In genomic region chr15:12093026-12093960, GRCm38 (mm10) we compare ENCODE assay signal across 8 mouse cellular contexts. TPM values are rescaled to one million over a fixed set of nuclear protein-coding genes. Genes with fewer than 3 reads are reported as not detected.
DNase-seq lines count a peak whose midpoint lies in the region; ATAC-seq and TF ChIP-seq lines count a peak whose summit lies in the region.

No protein-coding gene starts in this region.

- peaks cover 10% of the 10 kb centered on the region for H3K4me1 ChIP-seq in forebrain, postnatal 0 days (ENCODE audit: insufficient read depth)
- peaks cover 21% of the 10 kb centered on the region for H3K4me1 ChIP-seq in limb, embryonic 13.5 days

- H3K36me3 ChIP-seq in forebrain, postnatal 0 days (ENCODE audit: insufficient read depth): no peaks in the 10 kb centered on the region
- H3K36me3 ChIP-seq in limb, embryonic 13.5 days: no peaks in the 10 kb centered on the region

- H3K27me3 ChIP-seq in forebrain, postnatal 0 days (ENCODE audit: insufficient read depth, low read length): no peaks in the 10 kb centered on the region
- no peaks in the 10 kb centered on the region for H3K27me3 ChIP-seq in limb, embryonic 13.5 days

- H3K9ac ChIP-seq in forebrain, postnatal 0 days: peak overlapping the region; percentile 50
- no peak overlapping the region for H3K9ac ChIP-seq in limb, embryonic 13.5 days

- no peak overlapping the region for H3K4me3 ChIP-seq in forebrain, postnatal 0 days (ENCODE audit: low read depth, low read length)
- no peak overlapping the region for H3K4me3 ChIP-seq in limb, embryonic 13.5 days

- ATAC-seq in forebrain, postnatal 0 days: peak; percentile 98
- no peak for ATAC-seq in limb, embryonic 13.5 days (ENCODE audit: low FRiP score, low read depth)

- H3K27ac ChIP-seq in forebrain, postnatal 0 days (ENCODE audit: low read depth, low read length): peak overlapping the region; percentile 97
- peak overlapping the region; percentile 69 for H3K27ac ChIP-seq in limb, embryonic 13.5 days

- peak; percentile 44 to 73 for DNase-seq in layer of hippocampus, adult 18-20 months (ENCODE audit: low spot score in 2 of 2)
- no peak for DNase-seq in layer of hippocampus, postnatal 10 days (ENCODE audit: low spot score in 2 of 2)
- peak; percentile 84 for DNase-seq in forebrain, postnatal 0 days
- peak; percentile 46 for DNase-seq in retina, embryonic 14.5 days (ENCODE audit: low spot score)
- DNase-seq in ovary, adult 18-20 months (ENCODE audit: low spot score): no peak
- no peak for DNase-seq in natural killer cell, adult 2 months (ENCODE audit: low spot score in 2 of 2)
- DNase-seq in adrenal gland, adult 2 months: no peak

- H3K9me3 ChIP-seq in forebrain, postnatal 0 days (ENCODE audit: low read length): no peaks in the 10 kb centered on the region
- H3K9me3 ChIP-seq in limb, embryonic 13.5 days: peaks cover 7% of the 10 kb centered on the region

- WGBS in forebrain, postnatal 0 days: 54% methylated on average over 25 of the region's 25 CpGs
- 76% methylated on average over 25 of the region's 25 CpGs for WGBS in limb, embryonic 13.5 days

- TF ChIP-seq CTCF in forebrain, postnatal 0 days (IDR thresholded peaks at IDR 0.05; ENCODE audit: low read depth): no peak

- peak overlapping the region; percentile 11; the same call in 1 of the 2 replicates for H3K4me2 ChIP-seq in forebrain, postnatal 0 days (ENCODE audit: low read depth)
- no peak overlapping the region for H3K4me2 ChIP-seq in limb, embryonic 13.5 days (replicated peaks)

RNA-seq across cellular contexts. Expression of gene Zfr, which starts 24.3 kb away (rescaled TPM):
- total RNA-seq in layer of hippocampus, adult 18-20 months (2021): 100 to 1,000 TPM; 354 to 376 TPM
- 100 to 1,000 TPM; 278 to 285 TPM for total RNA-seq in layer of hippocampus, postnatal 10 days (2021)
- total RNA-seq in forebrain, postnatal 0 days (2014; rRNA removed): 143 and 212 TPM in 2 replicates
- polyA plus RNA-seq in forebrain, postnatal 0 days (2015; fragmentation: Nextera tagmentation; extraction: Ambion mirVana): 132 and 175 TPM in 2 replicates
- polyA plus RNA-seq in limb, embryonic 13.5 days (2015; fragmentation: Nextera tagmentation; extraction: Ambion mirVana): 134 and 136 TPM in 2 replicates
- total RNA-seq in adrenal gland, adult 2 months (2021): 100 to 1,000 TPM; 152 to 182 TPM
- polyA plus RNA-seq in adrenal gland, adult 2 months (2012; rRNA removed): 172 and 205 TPM in 2 replicates

Comparison
In these comparisons a context has a peak if more than half of its experiments do, and no peak if none do; other contexts are left out.
1. DNase-seq: peak in layer of hippocampus, adult 18-20 months (2 of 2), forebrain, postnatal 0 days (single experiment) and retina, embryonic 14.5 days (single experiment); none in layer of hippocampus, postnatal 10 days (0 of 2), ovary, adult 18-20 months (single experiment), natural killer cell, adult 2 months (0 of 2) and adrenal gland, adult 2 months (single experiment).